Mouse (Mus musculus): ENCODE data around the gene Pla2g4b.

Gene Pla2g4b

GRCm38 (mm10) chr2:120062248-120062647 is 29.0 kb downstream of the Pla2g4b start:
- no peak for DNase-seq (ENCODE audit: low spot score in 2 of 2)

- no peak for DNase-seq (ENCODE audit: low spot score in 2 of 2)
These were observed 31.4 kb downstream of the Pla2g4b start for GRCm38 (mm10) chr2:120064639-120065038.

- peak in 1 of 2 experiments; percentile 47 for DNase-seq (ENCODE audit: low spot score in 2 of 2)
These were observed 32.0 kb downstream of the Pla2g4b start for GRCm38 (mm10) chr2:120065243-120065642.

- DNase-seq (ENCODE audit: low spot score in 2 of 2), result no peak
These were observed 33.0 kb downstream of the Pla2g4b start for GRCm38 (mm10) chr2:120066224-120066623.

GRCm38 (mm10) chr2:120068555-120069465 is 35.6 kb downstream of the Pla2g4b start:
- DNase-seq (ENCODE audit: low spot score in 2 of 2), result no peak

- DNase-seq (ENCODE audit: low spot score in 2 of 2), result peak; percentile 49 to 82
These were observed 36.3 kb downstream of the Pla2g4b start for GRCm38 (mm10) chr2:120069466-120069990.

- no peak for DNase-seq (ENCODE audit: low spot score in 2 of 2)
These were observed 40.9 kb downstream of the Pla2g4b start for GRCm38 (mm10) chr2:120074096-120074495.

GRCm38 (mm10) chr2:120076076-120076705 is 43.0 kb downstream of the Pla2g4b start:
- DNase-seq (ENCODE audit: low spot score in 2 of 2), result peak in 1 of 2 experiments; percentile 46

GRCm38 (mm10) chr2:120082416-120082815 is 49.2 kb downstream of the Pla2g4b start:
- DNase-seq (ENCODE audit: low spot score in 2 of 2), result no peak

- no peak for DNase-seq (ENCODE audit: low spot score in 2 of 2)
These were observed 51.6 kb downstream of the Pla2g4b start for GRCm38 (mm10) chr2:120084593-120085361.

GRCm38 (mm10) chr2:120086038-120086437 is 52.8 kb downstream of the Pla2g4b start:
- no peak for DNase-seq (ENCODE audit: low spot score in 2 of 2)

GRCm38 (mm10) chr2:120087391-120087790 is 54.2 kb downstream of the Pla2g4b start:
- DNase-seq (ENCODE audit: low spot score in 2 of 2), result no peak

GRCm38 (mm10) chr2:120087897-120088296 is 54.7 kb downstream of the Pla2g4b start:
- no peak for DNase-seq (ENCODE audit: low spot score in 2 of 2)

GRCm38 (mm10) chr2:120090979-120091378 is 57.8 kb downstream of the Pla2g4b start:
- DNase-seq (ENCODE audit: low spot score in 2 of 2), result no peak

Measured in left cerebral cortex, adult 9 months (tissue).